Mouse (Mus musculus) v-Abl transformed pro-B cells (cell line): Measurements from ENCODE around the gene Cib2.
"Not testable (repeated sequence)": the region's sequence is repeated elsewhere in the genome, so short reads cannot be mapped to it uniquely, and the experiment has no call there.

Experiments
- in situ Hi-C, 2 experiments: fragments of 400-800 bp; cut with MboI; formaldehyde crosslinking; loops; one replicate each; pipeline ENCODE4 v1.15.1; 2025; ENCODE audit not compliant: unreplicated experiment in 2 of 2

Cib2 gene

GRCm38 (mm10) chr9:54559771-54560471 is at the start of gene Cib2:
Cib2 (minus strand) TSS chr9:54560218.
- in situ Hi-C loops, result no loop called here

GRCm38 (mm10) chr9:54604886-54605285 is 44.9 kb upstream of the Cib2 start:
- in situ Hi-C loops, result loop anchor here in 1 of 2 experiments (5.0 to 10.0 kb wide), 2 partner anchors 430 to 613 kb away; no protein-coding TSS in a partner anchor

- in situ Hi-C loops, result loop anchor here in 1 of 2 experiments (10.0 kb wide), 1 partner anchor 429 kb away; no protein-coding TSS in a partner anchor
These were observed 44.2 kb upstream of the Cib2 start for GRCm38 (mm10) chr9:54604131-54604654.

DNA sequence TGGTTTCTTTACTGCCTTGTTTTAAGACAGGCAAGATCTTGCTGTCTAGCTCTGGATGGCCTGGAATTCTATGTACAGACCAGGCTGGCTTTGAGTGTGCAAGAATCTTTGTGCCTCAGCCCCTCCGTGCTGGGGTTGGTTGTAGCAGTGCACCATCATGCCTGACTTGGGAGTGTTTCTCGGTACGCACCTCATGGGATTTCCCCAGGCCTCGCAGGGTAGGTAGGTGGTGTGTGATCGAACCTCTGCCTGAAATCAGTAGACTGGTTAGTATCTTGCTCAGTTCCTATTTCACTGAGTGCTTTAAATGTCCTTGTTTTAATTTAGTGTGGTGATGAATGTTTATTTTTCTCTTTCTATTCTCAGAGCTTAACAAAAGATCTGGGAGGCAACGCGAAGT is 42.9 kb upstream of the Cib2 start:
- in situ Hi-C loops, result loop anchor here in 1 of 2 experiments (10.0 kb wide), 1 partner anchor 428 kb away; no protein-coding TSS in a partner anchor

DNA sequence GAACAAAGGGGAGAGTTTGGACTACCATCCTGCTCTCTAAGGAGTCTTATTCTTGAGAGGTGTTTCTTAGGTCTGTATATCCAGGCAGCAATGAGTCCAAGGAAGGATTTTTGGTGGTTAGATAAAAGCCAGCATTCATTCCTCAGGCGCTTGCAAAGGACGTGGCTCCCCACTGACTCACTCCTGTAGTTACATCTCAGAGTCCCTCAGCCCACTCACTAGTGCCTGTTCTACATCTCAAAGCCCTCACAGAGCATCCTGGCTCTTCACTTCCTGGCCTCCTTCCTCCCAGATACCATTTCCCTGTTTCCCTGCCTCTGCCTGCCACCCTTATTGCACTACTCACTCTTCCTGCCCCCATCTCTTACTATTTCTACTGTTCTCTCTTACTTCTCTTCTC is 42.4 kb upstream of the Cib2 start:
- in situ Hi-C loops, result loop anchor here in 1 of 2 experiments (10.0 kb wide), 1 partner anchor 428 kb away; no protein-coding TSS in a partner anchor

- in situ Hi-C loops, result no loop called here
These were observed 36.9 kb upstream of the Cib2 start for GRCm38 (mm10) chr9:54596752-54597465.

DNA sequence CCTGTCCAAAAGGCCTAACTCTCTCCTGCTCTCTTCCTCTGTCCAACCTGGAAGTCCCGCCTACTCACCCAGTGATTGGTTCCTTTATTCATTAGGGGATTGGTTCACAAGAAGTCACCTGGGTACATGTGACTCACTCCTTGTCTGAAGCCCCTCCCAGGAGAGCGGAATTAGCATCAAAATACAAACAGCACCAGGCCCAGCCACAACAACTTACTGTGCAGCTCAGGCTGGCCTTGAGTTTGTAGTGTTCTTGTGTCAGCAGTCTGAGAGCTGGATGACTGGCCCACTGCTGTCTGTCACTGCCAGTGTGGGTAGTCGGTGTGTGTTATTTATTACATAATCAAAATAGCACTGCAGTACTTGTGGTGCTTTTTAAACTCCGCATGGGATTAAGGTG is 33.6 kb upstream of the Cib2 start:
- in situ Hi-C loops, result not testable (repeated sequence)

GRCm38 (mm10) chr9:54587863-54588262 is 27.8 kb upstream of the Cib2 start:
- in situ Hi-C loops, result no loop called here

GRCm38 (mm10) chr9:54586199-54587061 is 26.4 kb upstream of the Cib2 start, which contains the start of gene Idh3a:
Idh3a (plus strand) TSS chr9:54586334.
- in situ Hi-C loops, result no loop called here

GRCm38 (mm10) chr9:54585839-54586198 is 25.8 kb upstream of the Cib2 start:
- in situ Hi-C loops, result no loop called here

GRCm38 (mm10) chr9:54584127-54584526 is 24.1 kb upstream of the Cib2 start:
- in situ Hi-C loops, result not testable (repeated sequence)

DNA sequence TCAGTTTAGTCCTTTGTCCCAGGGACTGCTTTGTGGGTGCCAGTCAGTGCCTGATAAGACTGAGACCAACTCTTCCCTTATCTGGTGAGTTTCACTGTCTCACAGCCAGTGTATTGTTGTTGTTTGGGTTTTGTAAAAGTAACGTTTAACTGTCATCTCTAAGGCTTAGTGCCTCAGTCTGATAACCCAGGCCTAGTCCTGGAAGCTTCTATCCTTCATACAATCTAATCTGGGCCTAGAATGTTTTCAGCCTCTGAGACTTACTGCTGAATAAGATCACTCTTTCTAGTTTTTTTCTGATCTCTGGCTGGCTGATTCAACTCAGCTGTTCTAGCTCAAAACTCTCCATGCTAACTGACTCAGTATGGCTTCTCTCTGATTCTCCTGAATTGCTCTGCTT is 23.7 kb upstream of the Cib2 start:
- in situ Hi-C loops, result no loop called here

DNA sequence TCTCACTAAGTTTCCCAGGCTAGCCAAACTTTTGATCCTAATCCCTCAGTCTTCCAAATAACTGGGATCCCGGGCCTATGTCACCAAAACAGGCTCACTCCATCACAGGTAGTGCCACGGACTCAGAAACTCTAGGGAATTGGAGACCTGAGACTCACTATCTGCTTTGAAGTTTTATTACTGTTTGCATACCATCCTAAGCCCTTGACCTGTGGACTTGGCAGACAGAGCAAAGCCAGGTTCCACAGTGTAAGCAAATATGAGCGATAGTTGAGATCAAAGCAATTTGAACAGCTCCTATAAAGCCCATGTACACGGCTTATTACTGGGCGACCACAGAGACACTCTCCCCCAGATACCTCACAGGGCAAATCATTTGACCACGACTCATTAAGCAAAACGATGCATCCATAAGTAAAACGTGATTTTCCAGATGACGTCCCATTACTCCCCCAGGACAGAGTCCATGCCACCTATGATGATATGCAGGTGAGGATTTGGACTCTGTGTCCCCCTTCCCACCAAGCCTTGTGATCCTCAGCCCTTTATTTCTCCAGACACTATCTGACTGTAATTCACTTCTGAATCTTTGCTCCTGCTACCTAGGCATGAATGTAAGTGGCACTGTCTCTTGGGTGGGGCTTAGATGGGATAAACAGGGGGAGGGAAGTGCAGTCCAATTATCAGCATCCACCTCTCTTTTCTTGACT is 11.3 kb upstream of the Cib2 start:
- in situ Hi-C loops, result no loop called here

- in situ Hi-C loops, result no loop called here
These were observed 8.7 kb upstream of the Cib2 start for GRCm38 (mm10) chr9:54568732-54569131.

- in situ Hi-C loops, result no loop called here
These were observed 6.9 kb upstream of the Cib2 start for GRCm38 (mm10) chr9:54566958-54567357.

- in situ Hi-C loops, result no loop called here
These were observed 998 bp upstream of the Cib2 start for GRCm38 (mm10) chr9:54560831-54561601.

- in situ Hi-C loops, result no loop called here
These were observed 1.3 kb downstream of the Cib2 start for GRCm38 (mm10) chr9:54558731-54559130.

- in situ Hi-C loops, result no loop called here
These were observed 5.0 kb downstream of the Cib2 start for GRCm38 (mm10) chr9:54555044-54555443.

- in situ Hi-C loops, result no loop called here
These were observed 7.6 kb downstream of the Cib2 start for GRCm38 (mm10) chr9:54552409-54552808.
